Mouse (Mus musculus) midbrain, embryonic 14.5 days (tissue): Measurements from ENCODE around the gene Etv6. TPM values are rescaled to one million over a fixed set of nuclear protein-coding genes. Genes with fewer than 3 reads are reported as not detected.
"Not testable (repeated sequence)": the region's sequence is repeated elsewhere in the genome, so short reads cannot be mapped to it uniquely, and the experiment has no call there.

ENCODE experiments used
- ATAC-seq: fragments of 200-750 bp; cut with Nextera tagmentation; 2 replicates; pipeline ENCODE4 v1.8.0; 2017; ENCODE audit warnings: moderate number of reproducible peaks, moderate library complexity; ENCODE audit not compliant: low FRiP score, low TSS enrichment
- DNase-seq: peaks from one replicate; pipeline ENCODE4 v3.0.0-alpha.2; 2015
- H3K27ac ChIP-seq: fragments of 300-500 bp; sonication (generic); replicated peaks from 2 replicates; pipeline ENCODE4 v1.5.1; 2014; ENCODE audit warnings: mild to moderate bottlenecking, low read depth, low read length, moderate library complexity
- H3K27me3 ChIP-seq: fragments of 300-500 bp; sonication (generic); 2 replicates; pipeline ENCODE4 v1.6.1; 2014; ENCODE audit warnings: low read length, control low read depth, mixed read lengths; ENCODE audit not compliant: control insufficient read depth, insufficient read depth
- H3K36me3 ChIP-seq: fragments of 300-500 bp; sonication (generic); 2 replicates; pipeline ENCODE4 v1.6.1; 2014; ENCODE audit warnings: low read length, control low read depth; ENCODE audit not compliant: control insufficient read depth, insufficient read depth
- H3K4me1 ChIP-seq: fragments of 300-500 bp; sonication (generic); 2 replicates; pipeline ENCODE4 v1.6.1; 2014; ENCODE audit warnings: mild to moderate bottlenecking, antibody characterized with exemption, low read length, control low read depth; ENCODE audit not compliant: control insufficient read depth, insufficient read depth
- H3K4me2 ChIP-seq: fragments of 300-500 bp; sonication (generic); 2 replicates; pipeline ENCODE4 v1.6.1; 2014; ENCODE audit warnings: mild to moderate bottlenecking, low read length, moderate library complexity
- H3K4me3 ChIP-seq: fragments of 300-500 bp; sonication (generic); replicated peaks from 2 replicates; pipeline ENCODE4 v1.5.1; 2014; ENCODE audit warnings: low read depth, low read length
- H3K9ac ChIP-seq: fragments of 300-500 bp; sonication (generic); replicated peaks from 2 replicates; pipeline ENCODE4 v1.6.1; 2014; ENCODE audit warnings: mild to moderate bottlenecking, low read length, moderate library complexity
- H3K9me3 ChIP-seq: fragments of 300-500 bp; sonication (generic); 2 replicates; pipeline ENCODE4 v1.6.1; 2016; ENCODE audit warnings: low read length, control low read depth, mixed read lengths; ENCODE audit not compliant: control insufficient read depth
- WGBS: fragments of 180-500 bp; shearing (Covaris S2); extraction: QIAGEN DNeasy Blood & Tissue Kit; methylation state at CpG from one replicate; pipeline ENCODE4 v1.1.7; 2014; 5-methylcytosine and 5-hydroxymethylcytosine counted together
- polyA plus RNA-seq: library from polyadenylated mRNA; unstranded; fragments of >200 nt; fragmentation: Nextera tagmentation; extraction: Ambion mirVana; gene quantifications from 2 replicates; pipeline ENCODE4 v1.2.1, GENCODE M21; 2014

The Etv6 gene
- 4.1 and 7.9 TPM in 2 replicates for polyA plus RNA-seq

GRCm38 (mm10) chr6:134035490-134036405 lies at the start of gene Etv6:
Gene Etv6, plus strand, starts transcription at chr6:134035700.
- peak; percentile 86 for DNase-seq
- peaks cover 31% of the 10 kb centered on the region for H3K4me1 ChIP-seq

DNA sequence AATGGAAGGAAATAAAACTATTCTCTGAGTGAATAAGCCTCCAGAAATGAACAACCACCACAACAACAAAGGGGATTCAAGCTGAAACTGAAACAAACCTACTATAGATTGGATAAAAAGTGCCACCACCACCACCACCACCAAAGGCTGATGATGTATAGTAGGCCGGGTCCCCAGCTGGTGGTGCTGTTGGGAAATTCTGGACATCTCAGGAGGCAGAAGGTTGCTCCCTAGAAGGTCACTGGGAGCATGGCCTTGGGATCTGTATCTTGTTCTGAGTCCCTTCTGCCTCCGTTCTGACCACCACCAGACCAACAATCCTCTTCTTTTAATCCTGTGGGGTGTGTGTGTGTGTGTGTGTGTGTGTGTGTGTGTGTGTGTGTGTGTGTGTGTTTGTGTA lies 49.3 kb upstream of the Etv6 start:
- no peak overlapping the region for H3K4me2 ChIP-seq
- no peak overlapping the region for H3K4me3 ChIP-seq
- H3K9me3 ChIP-seq: no peaks in the 10 kb centered on the region
- H3K36me3 ChIP-seq: no peaks in the 10 kb centered on the region
- H3K27me3 ChIP-seq: no peaks in the 10 kb centered on the region
- H3K27ac ChIP-seq: no peak overlapping the region
- DNase-seq (no peak), ATAC-seq (no peak)
- H3K4me1 ChIP-seq: no peaks in the 10 kb centered on the region
- 63% methylated on average over 2 of the region's 2 CpGs for WGBS
- H3K9ac ChIP-seq: no peak overlapping the region

More at GRCm38 (mm10) chr6:134035490-134036405, at the start of gene Etv6:
- Histone ChIP-seq H3K36me3 (no peaks in the 10 kb centered on the region), H3K4me3 (peak within 1 kb of the TSS; percentile 79), H3K4me2 (peak within 1 kb of the TSS; percentile 76), H3K27me3 (no peaks in the 10 kb centered on the region), H3K27ac (peak within 1 kb of the TSS; percentile 100), H3K9me3 (no peaks in the 10 kb centered on the region), H3K9ac (peak within 1 kb of the TSS; percentile 100)
- WGBS: under 1% methylated on average over 71 of the region's 78 CpGs
- peak; percentile 69 for ATAC-seq

DNA sequence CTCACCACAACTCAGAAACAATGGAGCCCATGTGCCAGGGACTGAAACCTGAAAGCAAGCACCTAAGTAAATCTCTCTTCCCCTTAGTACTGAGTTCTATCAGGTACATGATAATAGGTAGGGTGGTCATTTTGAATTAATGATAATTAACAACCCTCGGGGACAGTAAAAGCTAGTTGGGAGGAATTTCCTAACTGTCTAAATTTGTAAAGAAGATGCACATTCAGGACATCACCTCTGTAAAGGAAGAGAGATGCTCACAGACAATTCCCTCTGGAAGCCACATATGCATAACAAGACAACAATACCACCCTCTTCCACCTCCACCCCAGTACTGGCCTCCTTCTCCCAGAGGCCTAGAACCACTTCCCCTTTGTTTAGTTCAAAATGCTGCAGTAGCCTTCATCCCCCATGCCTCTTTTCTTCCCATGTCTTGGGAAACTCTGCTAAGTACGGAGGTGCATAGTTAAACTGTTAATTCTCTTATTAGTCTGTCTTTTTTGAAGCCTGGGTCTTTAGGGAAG lies 48.4 kb upstream of the Etv6 start:
- 60% methylated on average over 2 of the region's 2 CpGs for WGBS
- H3K27me3 ChIP-seq: no peaks in the 10 kb centered on the region

GRCm38 (mm10) chr6:133988011-133988410 lies 47.5 kb upstream of the Etv6 start:
- H3K27me3 ChIP-seq: no peaks in the 10 kb centered on the region
- H3K4me2 ChIP-seq: no peak overlapping the region
- DNase-seq (no peak), ATAC-seq (no peak)
- H3K36me3 ChIP-seq: no peaks in the 10 kb centered on the region
- H3K4me1 ChIP-seq: no peaks in the 10 kb centered on the region
- no peak overlapping the region for H3K4me3 ChIP-seq
- WGBS: 48% methylated on average over 9 of the region's 9 CpGs
- H3K27ac ChIP-seq: no peak overlapping the region
- no peak overlapping the region for H3K9ac ChIP-seq
- H3K9me3 ChIP-seq: no peaks in the 10 kb centered on the region

More for the DNA sequence above, 48.4 kb upstream of the Etv6 start:
- H3K36me3 ChIP-seq: no peaks in the 10 kb centered on the region
- DNase-seq (no peak), ATAC-seq (no peak)
- H3K4me2 ChIP-seq: no peak overlapping the region
- H3K4me3 ChIP-seq: no peak overlapping the region
- H3K9me3 ChIP-seq: no peaks in the 10 kb centered on the region
- no peak overlapping the region for H3K27ac ChIP-seq
- H3K9ac ChIP-seq: no peak overlapping the region
- H3K4me1 ChIP-seq: no peaks in the 10 kb centered on the region

- H3K27ac ChIP-seq: no peak overlapping the region
- no peaks in the 10 kb centered on the region for H3K4me1 ChIP-seq
- no peak overlapping the region for H3K9ac ChIP-seq
- 91% methylated on average over 2 of the region's 2 CpGs for WGBS
- ATAC-seq: no peak
- no peaks in the 10 kb centered on the region for H3K9me3 ChIP-seq
- no peak overlapping the region for H3K4me2 ChIP-seq
- no peak for DNase-seq
- no peaks in the 10 kb centered on the region for H3K27me3 ChIP-seq
- H3K4me3 ChIP-seq: no peak overlapping the region
- no peaks in the 10 kb centered on the region for H3K36me3 ChIP-seq
These were observed 38.0 kb upstream of the Etv6 start for GRCm38 (mm10) chr6:133997461-133997860.

DNA sequence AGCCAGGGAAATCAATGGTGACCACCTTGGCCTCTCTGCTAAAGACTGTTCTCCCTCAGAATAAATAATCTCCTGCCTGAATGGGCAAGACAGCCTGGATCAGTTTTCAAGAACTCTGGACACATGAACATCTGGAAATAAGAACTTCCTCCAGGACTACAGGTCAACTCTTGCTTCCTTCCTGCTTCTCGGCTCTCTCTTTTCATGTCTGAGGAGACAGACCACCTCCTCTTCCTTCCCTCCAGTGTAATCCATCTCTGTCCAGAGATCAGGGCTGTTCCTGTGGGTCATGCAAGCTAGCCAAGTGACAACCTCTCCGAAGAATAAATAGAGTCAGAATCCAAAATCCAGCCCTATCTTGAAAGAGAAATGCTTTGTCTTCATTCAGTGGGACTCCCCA lies 37.6 kb upstream of the Etv6 start:
- no peak overlapping the region for H3K4me3 ChIP-seq
- no peaks in the 10 kb centered on the region for H3K4me1 ChIP-seq
- 95% methylated on average over 2 of the region's 2 CpGs for WGBS
- H3K27ac ChIP-seq: no peak overlapping the region
- no peak overlapping the region for H3K4me2 ChIP-seq
- no peaks in the 10 kb centered on the region for H3K9me3 ChIP-seq
- H3K27me3 ChIP-seq: no peaks in the 10 kb centered on the region
- no peaks in the 10 kb centered on the region for H3K36me3 ChIP-seq
- DNase-seq (no peak), ATAC-seq (no peak)
- H3K9ac ChIP-seq: no peak overlapping the region

DNA sequence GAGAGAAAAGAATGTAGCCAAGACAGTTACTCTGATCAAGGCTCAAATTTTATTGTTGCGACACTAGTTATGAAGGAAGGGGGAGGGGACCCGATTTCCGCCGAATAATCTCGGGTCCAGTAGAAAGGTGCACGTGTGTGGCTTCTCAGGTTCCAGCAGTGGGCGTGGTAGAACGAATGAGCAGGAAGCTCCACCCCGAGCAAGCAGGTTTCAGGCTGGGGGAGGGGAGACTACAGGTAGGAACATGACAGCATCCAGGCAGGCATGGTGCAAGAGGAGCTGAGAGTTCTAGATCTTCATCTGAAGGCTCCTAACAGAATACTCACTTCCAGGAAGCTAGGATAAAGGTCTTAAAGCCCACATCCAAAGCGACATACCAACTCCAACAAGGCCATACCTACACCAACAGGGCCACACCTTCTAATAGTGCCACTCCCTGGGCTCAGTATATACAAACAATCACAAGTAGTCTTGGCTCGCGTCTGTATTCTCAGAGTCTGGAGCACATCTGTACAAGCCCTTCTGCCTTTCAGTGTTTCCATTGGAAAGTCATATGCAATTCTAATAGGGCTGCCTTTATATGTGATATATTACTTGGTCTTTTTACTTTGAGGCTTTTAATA lies 20.9 kb upstream of the Etv6 start:
- H3K27ac ChIP-seq, H3K9ac ChIP-seq, H3K4me2 ChIP-seq, DNase-seq, H3K4me3 ChIP-seq, H3K4me1 ChIP-seq, H3K36me3 ChIP-seq, ATAC-seq, H3K27me3 ChIP-seq, H3K9me3 ChIP-seq: not testable (repeated sequence)
- WGBS: 68% methylated on average over 4 of the region's 12 CpGs

- H3K27ac ChIP-seq: no peak overlapping the region
- ATAC-seq (no peak), DNase-seq (no peak)
- H3K27me3 ChIP-seq: no peaks in the 10 kb centered on the region
- H3K4me1 ChIP-seq: no peaks in the 10 kb centered on the region
- no peak overlapping the region for H3K4me2 ChIP-seq
- H3K36me3 ChIP-seq: no peaks in the 10 kb centered on the region
- WGBS: 87% methylated on average over 1 of the region's 1 CpGs
- H3K9me3 ChIP-seq: no peaks in the 10 kb centered on the region
- no peak overlapping the region for H3K9ac ChIP-seq
- no peak overlapping the region for H3K4me3 ChIP-seq
These were observed 16.7 kb upstream of the Etv6 start for GRCm38 (mm10) chr6:134018807-134019206.
